Mouse (Mus musculus) erythroblast, embryonic 14.5 days (primary cell): ENCODE data around the gene Rrh.

ENCODE experiments used
- GATA1 ChIP-seq: IDR thresholded peaks from 2 replicates; pipeline ENCODE4 v1.6.1; 2012; ENCODE audit warnings: low read length, inconsistent platforms, mixed read lengths
- TAL1 ChIP-seq: IDR thresholded peaks from 3 replicates; pipeline ENCODE4 v1.6.1; 2012; ENCODE audit warnings: low read length, inconsistent platforms, mixed read lengths

DNA sequence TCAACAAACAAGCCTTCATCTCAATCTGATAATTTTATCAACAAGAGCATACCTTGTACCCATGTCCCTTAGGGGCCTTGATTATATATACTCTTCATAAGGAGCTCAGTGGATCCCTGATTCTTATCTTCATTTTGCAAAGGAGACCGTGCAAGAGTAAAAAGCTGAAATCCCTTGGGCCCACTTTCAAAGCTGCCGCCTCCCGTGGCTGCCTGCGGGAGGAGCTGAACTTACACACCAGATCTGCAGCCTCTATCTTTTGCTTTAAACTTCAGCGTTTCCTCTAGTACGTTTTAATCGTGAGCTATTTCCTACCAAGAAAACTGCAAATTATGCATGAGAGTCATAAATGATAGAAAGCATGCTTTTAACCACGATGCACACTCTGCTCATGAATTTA, 651 bp downstream of the Rrh start:
- TF ChIP-seq TAL1 (no peak), GATA1 (no peak)
